Mouse (Mus musculus) CH12.LX (cell line): Measurements from ENCODE around the gene Usp30.

Experiments
- ETS1 ChIP-seq: conservative IDR thresholded peaks from 2 replicates; pipeline ENCODE4 v1.6.1; 2012; ENCODE audit warnings: low read depth, mild to moderate bottlenecking, inconsistent platforms, low read length, improper control_type of control experiment, moderate library complexity
- MXI1 ChIP-seq: IDR thresholded peaks from 2 replicates; pipeline ENCODE4 v1.6.1; 2011; ENCODE audit warnings: mild to moderate bottlenecking, low read depth, low read length, improper control_type of control experiment
- POLR2A ChIP-seq: IDR thresholded peaks from 2 replicates; pipeline ENCODE4 v1.6.1; 2011; ENCODE audit warnings: low read depth, mild to moderate bottlenecking, improper control_type of control experiment, low read length

DNA sequence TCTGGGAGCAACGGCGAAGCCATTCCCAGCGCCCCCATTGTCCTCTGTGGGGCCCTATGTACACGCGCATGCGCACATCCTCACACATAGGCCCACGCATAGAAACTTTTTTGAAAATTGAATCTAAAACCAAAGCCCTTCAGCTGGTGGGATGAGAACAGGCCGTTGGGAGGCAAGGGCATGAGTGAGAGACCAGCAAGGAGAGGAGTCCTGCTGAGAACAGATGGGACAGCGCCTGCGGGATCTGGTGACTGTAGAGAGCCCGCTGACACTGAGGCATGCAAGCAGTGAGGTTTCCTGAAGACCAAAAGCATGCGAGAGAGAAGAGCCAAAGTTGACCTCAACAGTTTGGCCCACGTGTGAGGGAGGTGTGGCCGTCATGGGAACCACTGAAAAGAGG is 20.2 kb downstream of the Usp30 start:
- no peak for TF ChIP-seq ETS1
- TF ChIP-seq POLR2A, result no peak
- TF ChIP-seq MXI1, result no peak
